Mouse (Mus musculus) megakaryocyte, embryonic 14.5 days (primary cell): ENCODE results near the gene Nek8.

Source experiments
- FLI1 ChIP-seq: IDR thresholded peaks from 2 replicates; pipeline ENCODE4 v1.6.1; 2012; ENCODE audit warnings: low read length, inconsistent platforms, mixed read lengths
- GATA1 ChIP-seq: IDR thresholded peaks from 3 replicates; pipeline ENCODE4 v1.6.1; 2012; ENCODE audit warnings: mixed read lengths, low read length, inconsistent platforms, borderline replicate concordance

DNA sequence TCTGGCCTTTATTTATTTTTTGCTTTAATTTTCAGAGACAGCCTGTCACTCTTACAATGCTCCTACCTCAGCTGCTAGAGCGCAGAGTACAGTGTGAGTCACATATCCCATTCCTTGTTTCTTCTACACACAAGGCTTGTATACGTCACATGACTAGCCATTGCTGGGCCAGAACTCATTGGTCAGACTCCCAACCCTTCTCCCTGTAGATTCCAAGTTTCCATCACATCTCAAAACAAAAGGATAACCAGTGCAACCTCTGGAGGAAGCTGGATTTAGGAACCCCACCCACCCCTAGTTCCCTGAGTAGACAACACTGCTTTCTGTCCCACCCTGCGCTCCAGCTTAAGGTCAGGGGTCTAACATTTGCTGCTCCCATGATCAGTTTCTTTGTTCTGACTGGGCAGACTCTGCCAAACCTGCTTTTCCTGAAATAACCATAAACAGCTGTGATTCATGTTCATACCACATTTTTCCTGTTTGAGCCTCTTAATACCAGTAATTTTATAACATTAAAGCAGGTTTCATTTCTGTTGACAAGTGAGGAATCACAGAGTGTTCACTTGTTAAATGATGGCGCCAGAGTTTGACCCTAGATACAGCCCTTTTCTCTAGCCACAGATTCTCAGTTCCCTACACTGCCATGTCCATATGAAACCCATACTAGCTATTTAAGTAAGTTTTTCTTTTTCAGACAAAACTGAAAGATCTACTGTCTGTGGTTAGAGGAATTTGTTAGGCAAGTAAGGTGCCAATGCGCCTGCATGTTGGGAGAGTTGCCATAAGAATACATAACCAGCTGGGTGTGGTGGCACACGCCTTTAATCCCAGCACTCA lies 29.6 kb downstream of the Nek8 start:
- TF ChIP-seq GATA1: no peak
- no peak for TF ChIP-seq FLI1
